Mouse (Mus musculus): ENCODE data around the gene Tshz2.

GRCm38 (mm10) chr2:170042471-170043213 is 409.8 kb downstream of the Tshz2 start:
- TF ChIP-seq POLR2A (IDR thresholded peaks at IDR 0.05; ENCODE audit: borderline replicate concordance, extremely low read depth, insufficient read depth, insufficient read length, poor library complexity, severe bottlenecking) (no peak), CTCF (IDR thresholded peaks at IDR 0.05; ENCODE audit: borderline replicate concordance, extremely low read depth, insufficient read depth, insufficient read length) (no peak)
